Mouse (Mus musculus): ENCODE data around the gene Plpp3. TPM values are rescaled to one million over a fixed set of nuclear protein-coding genes. Genes with fewer than 3 reads are reported as not detected.

Gene Plpp3
- polyA plus RNA-seq, 1 experiment from 2014 or later, result 29.5 TPM

DNA sequence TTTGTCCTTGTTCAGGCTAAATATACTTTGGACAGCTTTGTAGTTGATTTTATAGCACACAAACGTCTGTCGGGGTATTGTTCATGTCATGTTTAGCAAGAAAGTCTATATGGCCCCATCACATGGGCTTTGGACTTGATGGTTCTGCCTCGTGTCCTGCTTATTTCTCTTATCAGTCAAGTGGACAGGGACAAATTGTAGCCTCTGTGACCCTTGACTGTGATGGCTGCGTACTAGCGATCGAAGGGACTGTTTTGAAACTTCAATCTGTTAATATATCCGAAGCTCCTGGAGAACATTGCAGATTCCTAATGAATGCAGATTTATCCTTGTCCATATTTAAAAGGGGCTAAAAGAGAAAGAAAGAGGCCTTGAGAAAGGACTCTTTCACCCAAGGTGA lies 30.7 kb downstream of the Plpp3 start:
- H3K4me3 ChIP-seq (ENCODE audit: low read depth, low read length), result no peak overlapping the region
- no peak overlapping the region for H3K4me2 ChIP-seq
- DNase-seq (ENCODE audit: low spot score), result no peak
- no peaks in the 10 kb centered on the region for H3K9me3 ChIP-seq (ENCODE audit: control insufficient read depth, low read length)
- H3K36me3 ChIP-seq (ENCODE audit: control insufficient read depth, insufficient read depth, low read length), result no peaks in the 10 kb centered on the region
- peaks cover 15% of the 10 kb centered on the region for H3K4me1 ChIP-seq (replicated peaks; ENCODE audit: control insufficient read depth, insufficient read depth, low read length)
- H3K27me3 ChIP-seq (replicated peaks; ENCODE audit: control insufficient read depth, insufficient read depth, low read length), result no peaks in the 10 kb centered on the region
- H3K9ac ChIP-seq (ENCODE audit: low read depth, low read length), result no peak overlapping the region
- WGBS, result 63% methylated on average over 7 of the region's 7 CpGs
- ATAC-seq (replicated peaks; ENCODE audit: low FRiP score), result no peak
- H3K27ac ChIP-seq (ENCODE audit: low read depth, low read length), result no peak overlapping the region

DNA sequence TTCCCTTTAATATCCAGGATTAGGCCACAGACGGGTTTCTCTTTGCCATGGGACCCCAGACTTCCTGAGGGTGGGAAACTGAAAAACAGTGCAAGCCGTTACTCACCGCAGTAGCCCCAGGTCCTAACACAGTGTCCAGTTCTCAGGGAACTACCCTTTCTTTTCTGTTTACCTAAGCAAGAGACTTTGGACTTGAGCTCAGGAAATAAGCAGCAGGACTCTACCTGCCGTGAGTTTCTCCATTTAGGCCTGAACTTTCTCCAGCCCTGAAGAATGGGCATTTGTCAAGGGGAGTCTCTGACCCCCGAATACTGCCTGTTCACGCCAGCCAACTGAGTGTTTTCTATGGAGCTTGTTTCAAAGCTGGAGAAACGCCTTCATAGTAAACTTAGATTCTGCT lies 31.7 kb downstream of the Plpp3 start:
- ATAC-seq (replicated peaks; ENCODE audit: low FRiP score), result no peak
- peaks cover 17% of the 10 kb centered on the region for H3K4me1 ChIP-seq (replicated peaks; ENCODE audit: control insufficient read depth, insufficient read depth, low read length)
- no peaks in the 10 kb centered on the region for H3K27me3 ChIP-seq (replicated peaks; ENCODE audit: control insufficient read depth, insufficient read depth, low read length)
- H3K9me3 ChIP-seq (ENCODE audit: control insufficient read depth, low read length), result no peaks in the 10 kb centered on the region
- H3K4me2 ChIP-seq, result no peak overlapping the region
- H3K36me3 ChIP-seq (ENCODE audit: control insufficient read depth, insufficient read depth, low read length), result no peaks in the 10 kb centered on the region
- WGBS, result 69% methylated on average over 7 of the region's 7 CpGs
- H3K9ac ChIP-seq (ENCODE audit: low read depth, low read length), result no peak overlapping the region
- H3K4me3 ChIP-seq (ENCODE audit: low read depth, low read length), result no peak overlapping the region
- no peak overlapping the region; the same call in 1 of the 2 replicates for H3K27ac ChIP-seq (ENCODE audit: low read depth, low read length)
- DNase-seq (ENCODE audit: low spot score), result no peak

DNA sequence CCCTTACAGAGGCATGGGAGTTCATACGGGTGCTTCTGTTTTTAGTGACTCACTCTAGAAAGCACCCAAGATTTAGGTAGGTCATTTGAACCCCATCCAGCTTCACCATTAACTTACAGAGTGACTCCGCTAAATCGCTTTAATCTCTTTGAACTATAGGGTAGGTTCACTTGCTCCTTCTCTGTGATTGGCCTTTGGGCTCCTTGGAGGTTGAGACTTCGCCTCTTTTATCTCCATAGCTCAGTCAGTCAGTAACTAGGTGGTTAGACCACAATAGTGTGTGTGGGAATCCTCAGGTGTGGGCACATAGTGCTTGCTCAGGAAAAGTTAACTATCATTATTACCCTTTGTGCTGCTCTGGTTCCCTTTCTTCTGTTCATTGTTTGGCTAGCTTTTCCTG lies 33.7 kb downstream of the Plpp3 start:
- Histone ChIP-seq H3K27me3 (replicated peaks; ENCODE audit: control insufficient read depth, insufficient read depth, low read length) (no peaks in the 10 kb centered on the region), H3K9ac (ENCODE audit: low read depth, low read length) (no peak overlapping the region), H3K4me1 (replicated peaks; ENCODE audit: control insufficient read depth, insufficient read depth, low read length) (peaks cover 17% of the 10 kb centered on the region), H3K4me2 (no peak overlapping the region), H3K27ac (ENCODE audit: low read depth, low read length) (no peak overlapping the region; the same call in 1 of the 2 replicates), H3K4me3 (ENCODE audit: low read depth, low read length) (no peak overlapping the region), H3K36me3 (ENCODE audit: control insufficient read depth, insufficient read depth, low read length) (no peaks in the 10 kb centered on the region), H3K9me3 (ENCODE audit: control insufficient read depth, low read length) (no peaks in the 10 kb centered on the region)
- ATAC-seq (replicated peaks; ENCODE audit: low FRiP score), result no peak
- WGBS, result 67% methylated on average over 4 of the region's 4 CpGs
- DNase-seq (ENCODE audit: low spot score), result no peak

DNA sequence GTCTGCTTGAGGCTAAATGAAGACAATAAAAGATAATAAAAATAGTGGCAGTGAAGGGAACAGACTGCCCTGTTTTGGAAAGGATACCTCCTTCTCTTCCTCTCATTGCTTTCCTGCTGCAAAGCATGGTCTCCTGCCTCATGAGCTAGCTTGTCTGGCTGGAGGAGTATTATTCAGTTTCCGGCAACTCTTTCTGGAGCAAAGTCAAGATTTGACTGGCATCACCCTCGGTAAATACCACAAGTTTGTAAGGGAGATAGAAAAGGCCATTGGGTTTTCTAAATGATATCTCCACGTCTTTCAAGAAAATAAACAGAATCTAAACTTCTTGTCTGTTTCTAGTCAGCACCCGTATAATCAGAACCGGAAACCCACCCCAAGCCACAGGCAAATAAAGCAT lies 34.4 kb downstream of the Plpp3 start:
- Histone ChIP-seq H3K4me2 (no peak overlapping the region), H3K4me1 (replicated peaks; ENCODE audit: control insufficient read depth, insufficient read depth, low read length) (peaks cover 17% of the 10 kb centered on the region), H3K9me3 (ENCODE audit: control insufficient read depth, low read length) (no peaks in the 10 kb centered on the region), H3K27ac (ENCODE audit: low read depth, low read length) (no peak overlapping the region; the same call in 1 of the 2 replicates), H3K36me3 (ENCODE audit: control insufficient read depth, insufficient read depth, low read length) (no peaks in the 10 kb centered on the region), H3K27me3 (replicated peaks; ENCODE audit: control insufficient read depth, insufficient read depth, low read length) (no peaks in the 10 kb centered on the region), H3K4me3 (ENCODE audit: low read depth, low read length) (no peak overlapping the region), H3K9ac (ENCODE audit: low read depth, low read length) (no peak overlapping the region)
- DNase-seq (ENCODE audit: low spot score), result no peak
- 58% methylated on average over 5 of the region's 5 CpGs for WGBS
- no peak for ATAC-seq (replicated peaks; ENCODE audit: low FRiP score)

DNA sequence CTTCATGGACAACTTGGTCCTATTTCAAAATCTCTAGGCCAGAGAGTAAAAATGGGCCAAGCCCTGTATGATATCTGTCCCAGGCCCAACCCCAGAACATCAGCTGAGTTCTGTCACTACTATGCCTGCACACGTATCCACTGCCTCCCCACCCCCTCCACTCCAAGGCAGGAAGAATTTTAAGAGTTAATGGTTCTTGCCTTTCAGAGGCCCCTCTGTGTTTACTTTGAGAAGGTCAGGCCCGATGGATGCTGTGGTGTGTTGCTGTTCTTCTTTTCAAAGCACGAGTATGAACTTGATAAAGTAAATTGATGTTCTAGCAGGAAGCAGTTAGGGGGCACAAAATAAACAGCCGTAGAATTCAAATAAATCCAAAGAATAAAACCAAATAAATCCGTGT lies 35.5 kb downstream of the Plpp3 start:
- peaks cover 17% of the 10 kb centered on the region for H3K4me1 ChIP-seq (replicated peaks; ENCODE audit: control insufficient read depth, insufficient read depth, low read length)
- H3K9ac ChIP-seq (ENCODE audit: low read depth, low read length), result no peak overlapping the region
- WGBS, result 43% methylated on average over 5 of the region's 5 CpGs
- no peaks in the 10 kb centered on the region for H3K9me3 ChIP-seq (ENCODE audit: control insufficient read depth, low read length)
- DNase-seq (ENCODE audit: low spot score) (no peak), ATAC-seq (replicated peaks; ENCODE audit: low FRiP score) (no peak)
- no peaks in the 10 kb centered on the region for H3K36me3 ChIP-seq (ENCODE audit: control insufficient read depth, insufficient read depth, low read length)
- H3K4me3 ChIP-seq (ENCODE audit: low read depth, low read length), result no peak overlapping the region
- H3K4me2 ChIP-seq, result no peak overlapping the region
- no peak overlapping the region for H3K27ac ChIP-seq (ENCODE audit: low read depth, low read length)
- no peaks in the 10 kb centered on the region for H3K27me3 ChIP-seq (replicated peaks; ENCODE audit: control insufficient read depth, insufficient read depth, low read length)

DNA sequence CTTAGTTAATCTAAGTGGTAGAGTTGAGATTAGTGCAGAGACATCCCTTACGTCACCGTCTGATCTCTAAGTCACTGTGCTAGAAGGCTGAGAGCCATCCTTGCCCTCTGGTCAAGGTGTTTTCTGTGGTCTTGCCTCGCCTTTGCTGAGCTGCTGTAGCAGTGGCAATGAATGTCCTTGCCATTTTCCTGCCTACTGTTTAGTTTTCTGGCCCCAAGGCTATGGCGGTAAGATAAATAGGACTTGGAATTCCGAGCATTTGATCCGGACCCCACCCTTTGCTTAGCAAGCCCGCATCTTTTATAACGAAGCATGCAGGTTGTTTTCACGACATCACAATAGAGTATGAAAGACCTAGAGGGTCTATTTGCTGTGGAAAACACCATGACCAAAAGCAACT lies 38.1 kb downstream of the Plpp3 start:
- no peak overlapping the region for H3K27ac ChIP-seq (ENCODE audit: low read depth, low read length)
- H3K36me3 ChIP-seq (ENCODE audit: control insufficient read depth, insufficient read depth, low read length), result no peaks in the 10 kb centered on the region
- 81% methylated on average over 9 of the region's 9 CpGs for WGBS
- no peaks in the 10 kb centered on the region for H3K27me3 ChIP-seq (replicated peaks; ENCODE audit: control insufficient read depth, insufficient read depth, low read length)
- H3K4me1 ChIP-seq (replicated peaks; ENCODE audit: control insufficient read depth, insufficient read depth, low read length), result peaks cover 14% of the 10 kb centered on the region
- no peak for ATAC-seq (replicated peaks; ENCODE audit: low FRiP score)
- H3K4me3 ChIP-seq (ENCODE audit: low read depth, low read length), result no peak overlapping the region
- DNase-seq (ENCODE audit: low spot score), result no peak
- H3K9ac ChIP-seq (ENCODE audit: low read depth, low read length), result no peak overlapping the region
- no peaks in the 10 kb centered on the region for H3K9me3 ChIP-seq (ENCODE audit: control insufficient read depth, low read length)
- H3K4me2 ChIP-seq, result no peak overlapping the region

DNA sequence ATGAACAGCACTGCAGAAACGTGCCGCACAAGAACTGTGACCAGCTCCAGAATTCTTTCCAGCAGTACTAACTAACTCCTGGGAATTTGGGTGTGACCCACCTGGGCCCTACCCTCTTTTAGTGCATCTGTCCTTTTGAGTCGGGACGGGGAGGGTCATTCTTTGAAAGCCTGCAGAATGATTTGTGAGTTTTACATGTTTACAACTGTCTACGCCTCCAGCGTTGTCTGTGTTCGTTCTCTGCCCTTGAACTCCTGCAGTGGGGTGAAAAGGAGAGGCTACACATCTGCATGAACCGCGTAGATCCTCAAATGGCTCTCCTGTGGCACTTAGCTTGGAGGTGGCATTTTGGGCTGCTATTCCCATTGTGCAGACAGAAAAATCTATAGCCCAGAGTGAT lies 39.0 kb downstream of the Plpp3 start:
- no peaks in the 10 kb centered on the region for H3K27me3 ChIP-seq (replicated peaks; ENCODE audit: control insufficient read depth, insufficient read depth, low read length)
- H3K4me3 ChIP-seq (ENCODE audit: low read depth, low read length), result no peak overlapping the region
- H3K9ac ChIP-seq (ENCODE audit: low read depth, low read length), result no peak overlapping the region
- ATAC-seq (replicated peaks; ENCODE audit: low FRiP score) (no peak), DNase-seq (ENCODE audit: low spot score) (no peak)
- H3K27ac ChIP-seq (ENCODE audit: low read depth, low read length), result no peak overlapping the region
- no peaks in the 10 kb centered on the region for H3K36me3 ChIP-seq (ENCODE audit: control insufficient read depth, insufficient read depth, low read length)
- no peaks in the 10 kb centered on the region for H3K9me3 ChIP-seq (ENCODE audit: control insufficient read depth, low read length)
- no peak overlapping the region for H3K4me2 ChIP-seq
- H3K4me1 ChIP-seq (replicated peaks; ENCODE audit: control insufficient read depth, insufficient read depth, low read length), result peaks cover 7% of the 10 kb centered on the region
- 80% methylated on average over 9 of the region's 9 CpGs for WGBS

DNA sequence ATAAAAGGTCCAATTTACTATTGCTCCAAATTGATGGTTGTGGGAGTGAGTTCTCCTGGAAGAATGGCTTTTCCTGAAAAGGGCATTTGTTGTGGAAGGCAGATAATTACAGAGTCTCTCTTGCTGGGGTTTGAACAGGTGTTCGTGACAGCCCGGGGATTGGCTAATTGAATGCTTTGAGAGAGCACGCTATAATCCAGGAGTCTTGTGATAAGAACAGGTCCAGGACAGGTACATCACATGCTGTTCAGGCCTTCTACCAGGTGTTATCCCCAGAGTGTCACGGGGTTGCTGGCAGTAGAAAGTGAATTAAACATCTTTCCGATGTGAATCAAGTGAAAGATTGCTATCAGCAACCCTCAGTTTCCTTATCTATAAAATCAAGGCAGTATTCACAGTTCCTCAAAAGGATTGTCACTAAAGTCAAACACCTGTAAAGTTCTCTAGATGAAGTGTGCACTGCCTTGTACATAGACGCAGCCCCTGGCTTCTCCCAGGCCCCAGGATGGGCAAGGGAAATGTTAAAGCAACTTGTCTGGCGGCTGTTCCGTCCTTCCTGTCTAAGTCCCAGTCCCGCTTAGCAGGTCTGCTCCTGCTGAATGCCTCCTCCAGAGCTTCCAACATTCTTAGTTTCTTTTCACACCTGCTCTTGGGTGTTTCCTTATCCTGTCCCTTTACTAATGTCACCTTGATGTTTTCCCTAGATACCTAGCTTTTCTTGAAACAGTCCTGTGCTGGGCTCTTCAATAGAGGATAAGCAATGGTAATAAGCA lies 40.0 kb downstream of the Plpp3 start:
- Histone ChIP-seq H3K9me3 (ENCODE audit: control insufficient read depth, low read length) (no peaks in the 10 kb centered on the region), H3K9ac (ENCODE audit: low read depth, low read length) (no peak overlapping the region), H3K4me1 (replicated peaks; ENCODE audit: control insufficient read depth, insufficient read depth, low read length) (peaks cover 2% of the 10 kb centered on the region; the same call in 1 of the 2 replicates), H3K27ac (ENCODE audit: low read depth, low read length) (no peak overlapping the region), H3K36me3 (ENCODE audit: control insufficient read depth, insufficient read depth, low read length) (no peaks in the 10 kb centered on the region), H3K4me3 (ENCODE audit: low read depth, low read length) (no peak overlapping the region), H3K4me2 (no peak overlapping the region), H3K27me3 (replicated peaks; ENCODE audit: control insufficient read depth, insufficient read depth, low read length) (no peaks in the 10 kb centered on the region)
- WGBS, result 84% methylated on average over 9 of the region's 9 CpGs
- ATAC-seq (replicated peaks; ENCODE audit: low FRiP score), result no peak
- no peak for DNase-seq (ENCODE audit: low spot score)

DNA sequence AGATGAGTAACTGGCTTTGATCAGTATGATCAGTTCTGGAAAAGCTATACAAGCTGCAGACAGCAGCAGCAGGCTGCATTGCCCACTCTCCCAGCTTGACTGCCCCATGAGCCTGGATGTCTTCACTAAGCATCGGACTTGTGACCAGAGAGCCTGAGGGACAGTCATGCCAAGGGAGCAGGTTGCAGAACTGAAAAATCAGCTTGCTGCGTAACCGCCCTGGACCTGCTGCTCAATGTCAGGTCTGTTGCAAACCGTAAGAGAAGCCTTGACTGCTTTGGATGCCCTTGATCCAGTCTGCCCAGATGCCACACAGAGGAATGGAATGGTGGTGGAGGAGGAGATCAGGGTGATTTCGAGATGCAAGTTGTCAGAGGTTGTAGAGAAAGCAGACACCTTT lies 41.5 kb downstream of the Plpp3 start:
- Histone ChIP-seq H3K36me3 (ENCODE audit: control insufficient read depth, insufficient read depth, low read length) (no peaks in the 10 kb centered on the region), H3K4me2 (no peak overlapping the region), H3K4me3 (ENCODE audit: low read depth, low read length) (no peak overlapping the region), H3K9ac (ENCODE audit: low read depth, low read length) (no peak overlapping the region), H3K27ac (ENCODE audit: low read depth, low read length) (no peak overlapping the region), H3K4me1 (replicated peaks; ENCODE audit: control insufficient read depth, insufficient read depth, low read length) (peaks cover under 1% of the 10 kb centered on the region; the same call in 1 of the 2 replicates), H3K27me3 (replicated peaks; ENCODE audit: control insufficient read depth, insufficient read depth, low read length) (no peaks in the 10 kb centered on the region), H3K9me3 (ENCODE audit: control insufficient read depth, low read length) (no peaks in the 10 kb centered on the region)
- DNase-seq (ENCODE audit: low spot score) (no peak), ATAC-seq (replicated peaks; ENCODE audit: low FRiP score) (no peak)
- 84% methylated on average over 5 of the region's 5 CpGs for WGBS
